In the genomic region with DNA sequence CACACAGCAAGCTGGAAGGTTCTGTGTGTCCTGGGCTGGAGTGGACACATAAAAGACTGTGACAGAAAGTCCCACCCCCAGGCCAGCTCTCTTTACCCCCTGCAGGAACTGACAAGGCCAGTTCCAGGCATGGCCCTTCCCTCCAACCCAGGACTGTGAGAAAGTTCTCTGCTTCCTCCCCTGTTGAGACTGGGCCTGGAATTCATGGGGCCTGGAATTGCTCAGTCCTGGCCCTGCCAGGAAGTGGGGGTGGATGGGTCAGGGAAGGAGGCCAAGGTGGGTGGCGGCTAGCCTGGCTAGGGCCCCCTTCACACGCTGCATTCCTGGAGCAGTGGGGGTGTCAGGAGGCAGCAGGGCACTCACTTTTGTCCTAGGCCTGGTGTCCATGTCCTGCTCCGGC, we compare ENCODE assay signal across 7 mouse cellular contexts. TPM values are rescaled to one million over a fixed set of nuclear protein-coding genes. Genes with fewer than 3 reads are reported as not detected.
DNase-seq lines count a peak whose midpoint lies in the region; ATAC-seq and TF ChIP-seq lines count a peak whose summit lies in the region.

No protein-coding gene starts in this region.

- H3K4me2 ChIP-seq in embryonic facial prominence, embryonic 11.5 days (ENCODE audit: low read depth, low read length) = no peak overlapping the region
- peak overlapping the region; percentile 24; the same call in 1 of the 2 replicates for H3K4me2 ChIP-seq in heart, embryonic 13.5 days
- no peak overlapping the region for H3K4me2 ChIP-seq in kidney, embryonic 15.5 days
- H3K4me2 ChIP-seq in lung, postnatal 0 days (replicated peaks; ENCODE audit: low read depth, low read length) = no peak overlapping the region

- peak overlapping the region; percentile 7 for H3K27ac ChIP-seq in embryonic facial prominence, embryonic 11.5 days (replicated peaks; ENCODE audit: low read depth, low read length)
- peak overlapping the region; percentile 94 for H3K27ac ChIP-seq in heart, embryonic 13.5 days (replicated peaks)
- H3K27ac ChIP-seq in kidney, embryonic 15.5 days = peak overlapping the region; percentile 90
- peak overlapping the region; percentile 93 for H3K27ac ChIP-seq in lung, postnatal 0 days (ENCODE audit: low read length)

- peak; percentile 74 for TF ChIP-seq EP300 in lung, postnatal 0 days (IDR thresholded peaks at IDR 0.05)

- no peaks in the 10 kb centered on the region for H3K4me1 ChIP-seq in embryonic facial prominence, embryonic 11.5 days (ENCODE audit: control insufficient read depth, insufficient read depth, low read length)
- H3K4me1 ChIP-seq in heart, embryonic 13.5 days = peaks cover 41% of the 10 kb centered on the region
- peaks cover 28% of the 10 kb centered on the region for H3K4me1 ChIP-seq in kidney, embryonic 15.5 days
- H3K4me1 ChIP-seq in lung, postnatal 0 days (ENCODE audit: insufficient read depth, low read depth, low read length) = peaks cover 18% of the 10 kb centered on the region

- 0 out of 2 replicates have a peak overlapping the region, but pooled peaks have one; percentile 1 for H3K9ac ChIP-seq in embryonic facial prominence, embryonic 11.5 days (replicated peaks; ENCODE audit: low read length)
- H3K9ac ChIP-seq in heart, embryonic 13.5 days = peak overlapping the region; percentile 79
- H3K9ac ChIP-seq in kidney, embryonic 15.5 days = peak overlapping the region; percentile 35; the same call in 1 of the 2 replicates
- no peak overlapping the region for H3K9ac ChIP-seq in lung, postnatal 0 days (replicated peaks; ENCODE audit: low read depth)

- no peak for TF ChIP-seq CTCF in lung, postnatal 0 days (IDR thresholded peaks at IDR 0.05)

- H3K27me3 ChIP-seq in embryonic facial prominence, embryonic 11.5 days (ENCODE audit: control insufficient read depth, insufficient read depth, low read length) = no peaks in the 10 kb centered on the region
- H3K27me3 ChIP-seq in heart, embryonic 13.5 days (replicated peaks) = no peaks in the 10 kb centered on the region
- no peaks in the 10 kb centered on the region for H3K27me3 ChIP-seq in kidney, embryonic 15.5 days
- no peaks in the 10 kb centered on the region for H3K27me3 ChIP-seq in lung, postnatal 0 days (replicated peaks; ENCODE audit: insufficient read depth, low read length)

- no peaks in the 10 kb centered on the region; the same call in none of the 2 replicates for H3K36me3 ChIP-seq in embryonic facial prominence, embryonic 11.5 days (replicated peaks; ENCODE audit: control insufficient read depth, insufficient read depth, low read depth, low read length)
- peaks cover 79% of the 10 kb centered on the region for H3K36me3 ChIP-seq in heart, embryonic 13.5 days
- H3K36me3 ChIP-seq in kidney, embryonic 15.5 days = peaks cover 56% of the 10 kb centered on the region
- H3K36me3 ChIP-seq in lung, postnatal 0 days (ENCODE audit: insufficient read depth, low read length) = peaks cover 21% of the 10 kb centered on the region

- H3K4me3 ChIP-seq in embryonic facial prominence, embryonic 11.5 days (ENCODE audit: low read depth, low read length) = no peak overlapping the region
- no peak overlapping the region for H3K4me3 ChIP-seq in heart, embryonic 13.5 days
- H3K4me3 ChIP-seq in kidney, embryonic 15.5 days (replicated peaks) = no peak overlapping the region
- H3K4me3 ChIP-seq in lung, postnatal 0 days (ENCODE audit: low read depth, low read length) = no peak overlapping the region

- WGBS in embryonic facial prominence, embryonic 11.5 days = 37% methylated on average over 3 of the region's 3 CpGs
- 16% methylated on average over 3 of the region's 3 CpGs for WGBS in heart, embryonic 13.5 days
- WGBS in kidney, embryonic 15.5 days = 21% methylated on average over 3 of the region's 3 CpGs
- whole genome bisulfite sequencing in lung, postnatal 0 days = 6% methylated on average over 3 of the region's 3 CpGs

- no peaks in the 10 kb centered on the region for H3K9me3 ChIP-seq in embryonic facial prominence, embryonic 11.5 days (replicated peaks; ENCODE audit: control insufficient read depth, low read length)
- no peaks in the 10 kb centered on the region for H3K9me3 ChIP-seq in heart, embryonic 13.5 days
- no peaks in the 10 kb centered on the region for H3K9me3 ChIP-seq in kidney, embryonic 15.5 days (replicated peaks)
- no peaks in the 10 kb centered on the region for H3K9me3 ChIP-seq in lung, postnatal 0 days (ENCODE audit: low read length)

- DNase-seq in adrenal gland, postnatal 10 days = peak; percentile 68
- DNase-seq in embryonic facial prominence, embryonic 11.5 days (ENCODE audit: low spot score) = peak; percentile 7
- peak; percentile 90 for DNase-seq in lung, postnatal 0 days (ENCODE audit: low spot score)
- peak; percentile 56 for DNase-seq in testis, postnatal 14 days (ENCODE audit: low spot score)
- DNase-seq in retina, postnatal 1 day = no peak

- ATAC-seq in embryonic facial prominence, embryonic 11.5 days (replicated peaks; ENCODE audit: insufficient number of reproducible peaks, low FRiP score, low TSS enrichment, low read depth) = no peak
- peak; percentile 67; the same call in 1 of the 2 replicates for ATAC-seq in heart, embryonic 13.5 days (ENCODE audit: extremely low read depth, insufficient number of reproducible peaks, low FRiP score, low TSS enrichment)
- peak; percentile 78 for ATAC-seq in kidney, embryonic 15.5 days (replicated peaks; ENCODE audit: low FRiP score)
- ATAC-seq in lung, postnatal 0 days = peak; percentile 82

RNA-seq across cellular contexts. Expression of a gene that starts 39.0 kb away (rescaled TPM):
- total RNA-seq in adrenal gland, postnatal 10 days (2021) = 10 to 100 TPM; 28.9 to 30.7 TPM
- polyA plus RNA-seq in embryonic facial prominence, embryonic 11.5 days (2014; fragmentation: Nextera tagmentation; extraction: Ambion mirVana) = 13.7 and 15.9 TPM in 2 replicates
- 46.4 and 47.1 TPM in 2 replicates for polyA plus RNA-seq in heart, embryonic 13.5 days (2015; fragmentation: Nextera tagmentation; extraction: Ambion mirVana)
- polyA plus RNA-seq in kidney, embryonic 15.5 days (2015; fragmentation: Nextera tagmentation; extraction: Ambion mirVana) = 44.5 and 47.7 TPM in 2 replicates
- polyA plus RNA-seq in lung, postnatal 0 days (2015; fragmentation: Nextera tagmentation; extraction: Ambion mirVana) = 121 and 150 TPM in 2 replicates

RNA-seq across cellular contexts. Expression of a gene that starts 46.5 kb away (rescaled TPM):
- 100 to 1,000 TPM; 174 to 187 TPM for total RNA-seq in adrenal gland, postnatal 10 days (2021)
- polyA plus RNA-seq in embryonic facial prominence, embryonic 11.5 days (2014; fragmentation: Nextera tagmentation; extraction: Ambion mirVana) = 162 and 191 TPM in 2 replicates
- polyA plus RNA-seq in heart, embryonic 13.5 days (2015; fragmentation: Nextera tagmentation; extraction: Ambion mirVana) = 108 and 112 TPM in 2 replicates
- 204 and 210 TPM in 2 replicates for polyA plus RNA-seq in kidney, embryonic 15.5 days (2015; fragmentation: Nextera tagmentation; extraction: Ambion mirVana)
- polyA plus RNA-seq in lung, postnatal 0 days (2015; fragmentation: Nextera tagmentation; extraction: Ambion mirVana) = 78.4 and 82.5 TPM in 2 replicates

RNA-seq across cellular contexts. Expression of a gene that starts 46.5 kb away (rescaled TPM):
- 10 to 100 TPM; 14.6 to 23.7 TPM for total RNA-seq in adrenal gland, postnatal 10 days (2021)
- 5.2 and 6.5 TPM in 2 replicates for polyA plus RNA-seq in embryonic facial prominence, embryonic 11.5 days (2014; fragmentation: Nextera tagmentation; extraction: Ambion mirVana)
- 8.1 and 9.6 TPM in 2 replicates for polyA plus RNA-seq in heart, embryonic 13.5 days (2015; fragmentation: Nextera tagmentation; extraction: Ambion mirVana)
- polyA plus RNA-seq in kidney, embryonic 15.5 days (2015; fragmentation: Nextera tagmentation; extraction: Ambion mirVana) = 11.2 and 12.2 TPM in 2 replicates
- polyA plus RNA-seq in lung, postnatal 0 days (2015; fragmentation: Nextera tagmentation; extraction: Ambion mirVana) = 5.8 and 6.3 TPM in 2 replicates

Comparison
In these comparisons a context has a peak if more than half of its experiments do, and no peak if none do; other contexts are left out.
1. H3K27ac ChIP-seq: peak in every context shown above with its lines; median percentile 94 in heart, embryonic 13.5 days; 93 in lung, postnatal 0 days; 90 in kidney, embryonic 15.5 days; 7 in embryonic facial prominence, embryonic 11.5 days.